ENCODE assay signal across 10 mouse cellular contexts in genomic region chr2:145683536-145683935, GRCm38 (mm10). TPM values are rescaled to one million over a fixed set of nuclear protein-coding genes. Genes with fewer than 3 reads are reported as not detected.
DNase-seq lines count a peak whose midpoint lies in the region; ATAC-seq and TF ChIP-seq lines count a peak whose summit lies in the region.
"Had no signal": no experiment of that assay in that cellular context is flagged by ENCODE, and none has a peak within 500 bp of the region (broad histone marks: within the 10 kb centered on the region; RNA-seq: fewer than 3 reads in every experiment).

No protein-coding gene starts in this region.

- peak; percentile 54 for DNase-seq in hindbrain, postnatal 0 days (ENCODE audit: low spot score)
- DNase-seq in hindbrain, embryonic 10.5 days (ENCODE audit: low spot score), result no peak
- DNase-seq in adrenal gland, postnatal 10 days, result peak; percentile 82
- peak; percentile 70 for DNase-seq in heart, postnatal 4 days
- peak; percentile 50 for DNase-seq in lung, postnatal 25 days (ENCODE audit: low spot score)
- DNase-seq in thymus, postnatal 14 days, result no peak
- DNase-seq in left cerebral cortex, adult 8-10 months (ENCODE audit: low spot score in 2 of 2), result no peak

- H3K4me3 ChIP-seq in hindbrain, postnatal 0 days (ENCODE audit: low read length), result no peak overlapping the region
- H3K4me3 ChIP-seq in hindbrain, embryonic 10.5 days, result no peak overlapping the region
- H3K4me3 ChIP-seq: embryonic facial prominence, embryonic 15.5 days had no signal

- no peaks in the 10 kb centered on the region for H3K9me3 ChIP-seq in hindbrain, postnatal 0 days (ENCODE audit: low read length)
- H3K9me3 ChIP-seq in hindbrain, embryonic 10.5 days, result no peaks in the 10 kb centered on the region
- H3K9me3 ChIP-seq: embryonic facial prominence, embryonic 15.5 days had no signal

- peak; percentile 47; the same call in 1 of the 2 replicates for ATAC-seq in hindbrain, postnatal 0 days
- no peak for ATAC-seq in CD4-positive, CD25-positive, alpha-beta regulatory T cell, adult 4 months

- H3K36me3 ChIP-seq in hindbrain, postnatal 0 days (ENCODE audit: insufficient read depth, low read length), result no peaks in the 10 kb centered on the region
- H3K36me3 ChIP-seq in hindbrain, embryonic 10.5 days, result no peaks in the 10 kb centered on the region
- H3K36me3 ChIP-seq: embryonic facial prominence, embryonic 15.5 days had no signal

- no peak overlapping the region for H3K4me2 ChIP-seq in hindbrain, postnatal 0 days (ENCODE audit: low read depth, low read length)
- H3K4me2 ChIP-seq: embryonic facial prominence, embryonic 15.5 days had no signal

- H3K27ac ChIP-seq in hindbrain, postnatal 0 days, result no peak overlapping the region
- H3K27ac ChIP-seq in hindbrain, embryonic 10.5 days, result no peak overlapping the region
- H3K27ac ChIP-seq: embryonic facial prominence, embryonic 15.5 days had no signal

- peaks cover 4% of the 10 kb centered on the region; the same call in 1 of the 2 replicates for H3K4me1 ChIP-seq in hindbrain, postnatal 0 days (ENCODE audit: insufficient read depth, low read length)
- no peaks in the 10 kb centered on the region for H3K4me1 ChIP-seq in hindbrain, embryonic 10.5 days (replicated peaks)

- H3K9ac ChIP-seq in hindbrain, postnatal 0 days (replicated peaks; ENCODE audit: low read length), result no peak overlapping the region
- H3K9ac ChIP-seq: embryonic facial prominence, embryonic 15.5 days had no signal

- 50% methylated on average over 3 of the region's 3 CpGs for WGBS in hindbrain, postnatal 0 days
- 81% methylated on average over 3 of the region's 3 CpGs for WGBS in hindbrain, embryonic 10.5 days

- TF ChIP-seq CTCF in hindbrain, postnatal 0 days (IDR thresholded peaks at IDR 0.05; ENCODE audit: low read depth), result no peak

- no peaks in the 10 kb centered on the region for H3K27me3 ChIP-seq in hindbrain, postnatal 0 days (ENCODE audit: insufficient read depth, low read length)
- no peaks in the 10 kb centered on the region for H3K27me3 ChIP-seq in hindbrain, embryonic 10.5 days (ENCODE audit: insufficient read depth, poor library complexity, severe bottlenecking)
- H3K27me3 ChIP-seq: embryonic facial prominence, embryonic 15.5 days had no signal

RNA-seq across cellular contexts. Expression of gene Rin2, which starts 8.5 kb away (rescaled TPM):
- 11.7 and 16.2 TPM in 2 replicates for total RNA-seq in hindbrain, postnatal 0 days (2014; rRNA removed)
- polyA plus RNA-seq in hindbrain, postnatal 0 days (2015; fragmentation: Nextera tagmentation; extraction: Ambion mirVana), result 9.4 and 9.8 TPM in 2 replicates
- 13.1 and 16.0 TPM in 2 replicates for polyA plus RNA-seq in hindbrain, embryonic 10.5 days (2016; fragmentation: Nextera tagmentation; extraction: Ambion mirVana)
- 10 to 100 TPM; 24.6 to 32.2 TPM for total RNA-seq in adrenal gland, postnatal 10 days (2021)
- total RNA-seq in heart, postnatal 4 days (2021), result 10 to 100 TPM; 17.3 to 20.6 TPM
- 1 to 10 TPM; 3.4 to 4.6 TPM for polyA plus RNA-seq in CD4-positive, CD25-positive, alpha-beta regulatory T cell, adult 4 months (2017; shearing (Covaris generic))
- 10 to 100 TPM; 21.7 to 35.6 (median 25.8) TPM for total RNA-seq in left cerebral cortex, adult 8-10 months (2022)
- total RNA-seq: MEL had no signal

Comparison
In these comparisons a context has a peak if more than half of its experiments do, and no peak if none do; other contexts are left out.
1. DNase-seq: peak in hindbrain, postnatal 0 days (single experiment), adrenal gland, postnatal 10 days (single experiment), heart, postnatal 4 days (single experiment) and lung, postnatal 25 days (single experiment); none in hindbrain, embryonic 10.5 days (single experiment), thymus, postnatal 14 days (single experiment) and left cerebral cortex, adult 8-10 months (0 of 2).